In the genomic region with DNA sequence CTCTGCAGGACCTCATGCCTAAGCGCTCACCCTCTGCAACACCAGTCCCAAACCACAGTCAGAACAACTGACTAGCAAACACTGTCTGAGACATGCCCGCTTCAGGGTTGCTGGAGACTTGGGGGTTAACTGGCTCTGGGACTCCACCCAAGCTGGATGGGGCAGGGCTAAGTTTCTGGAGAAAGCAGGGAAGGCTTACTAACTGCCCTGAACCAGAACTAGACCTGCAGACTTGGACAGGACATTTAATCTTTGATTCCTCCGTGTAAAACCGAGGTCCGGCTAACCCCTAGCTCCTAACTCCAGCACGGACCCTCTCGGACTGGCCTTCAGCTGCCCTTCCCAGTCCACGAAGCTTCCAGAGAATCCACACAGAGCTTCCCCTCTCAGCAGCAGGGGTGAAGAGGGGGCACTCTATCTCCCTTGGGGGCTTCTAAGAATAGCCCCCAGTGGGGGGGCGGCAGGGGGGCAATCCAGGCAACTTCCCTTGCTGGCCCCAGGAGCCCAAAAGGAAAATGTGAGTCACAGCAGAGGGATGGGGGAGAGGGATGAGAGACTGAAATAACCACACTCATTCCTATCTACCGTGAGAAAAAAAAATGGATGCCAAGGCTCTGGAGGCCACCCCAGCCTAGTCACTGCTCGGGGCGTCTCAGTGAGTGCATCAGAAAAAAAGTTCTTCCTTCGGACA, we compare ENCODE assay signal across 8 mouse cellular contexts. TPM values are rescaled to one million over a fixed set of nuclear protein-coding genes. Genes with fewer than 3 reads are reported as not detected.
DNase-seq lines count a peak whose midpoint lies in the region; ATAC-seq and TF ChIP-seq lines count a peak whose summit lies in the region.

No protein-coding gene starts in this region.

- no peak for TF ChIP-seq CTCF in midbrain, postnatal 0 days (IDR thresholded peaks at IDR 0.05)

- H3K27ac ChIP-seq in midbrain, postnatal 0 days (ENCODE audit: low read depth, low read length): no peak overlapping the region

- no peaks in the 10 kb centered on the region for H3K9me3 ChIP-seq in midbrain, postnatal 0 days (ENCODE audit: low read length)

- DNase-seq in adrenal gland, adult 2 months: peak; percentile 41
- no peak for DNase-seq in adrenal gland, adult 8-10 months
- peak; percentile 77 for DNase-seq in MEL-GATA-1-ER (ENCODE audit: extremely low read depth, low read depth)
- DNase-seq in heart, adult 11 months: peak; percentile 99
- DNase-seq in kidney, adult 18-20 months: peak; percentile 48
- DNase-seq in midbrain, postnatal 0 days (ENCODE audit: low spot score): no peak
- DNase-seq in cerebellum, adult 9-10 months: no peak

- H3K27me3 ChIP-seq in midbrain, postnatal 0 days (ENCODE audit: insufficient read depth, low read length): no peaks in the 10 kb centered on the region

- H3K36me3 ChIP-seq in midbrain, postnatal 0 days (ENCODE audit: insufficient read depth, low read length): peaks cover 39% of the 10 kb centered on the region

- WGBS in midbrain, postnatal 0 days: 68% methylated on average over 13 of the region's 13 CpGs

- ATAC-seq in midbrain, postnatal 0 days (ENCODE audit: low FRiP score): no peak
- no peak for ATAC-seq in monocyte, adult 5-6 weeks (replicated peaks; ENCODE audit: insufficient number of reproducible peaks, low FRiP score, low TSS enrichment, poor library complexity, severe bottlenecking)

- peak overlapping the region; percentile 1; the same call in 1 of the 2 replicates for H3K4me2 ChIP-seq in midbrain, postnatal 0 days (ENCODE audit: low read depth, low read length, poor library complexity, severe bottlenecking)

- no peaks in the 10 kb centered on the region for H3K4me1 ChIP-seq in midbrain, postnatal 0 days (ENCODE audit: insufficient read depth, low read length)

- 0 out of 2 replicates have a peak overlapping the region, but pooled peaks have one; percentile 20 for H3K9ac ChIP-seq in midbrain, postnatal 0 days (replicated peaks; ENCODE audit: low read length, poor library complexity, severe bottlenecking)

- H3K4me3 ChIP-seq in midbrain, postnatal 0 days (ENCODE audit: low read depth, low read length): no peak overlapping the region

RNA-seq across cellular contexts. Expression of a gene that starts 7.5 kb away (rescaled TPM):
- 10 to 100 TPM; 35.5 to 67.1 TPM for total RNA-seq in adrenal gland, adult 2 months (2021)
- polyA plus RNA-seq in adrenal gland, adult 2 months (2012; rRNA removed): 44.6 and 49.2 TPM in 2 replicates
- 10 to 100 TPM; 35.2 to 66.9 (median 56.7) TPM for total RNA-seq in adrenal gland, adult 8-10 months (2022)
- 38.0 and 40.3 TPM in 2 replicates for total RNA-seq in midbrain, postnatal 0 days (2014; rRNA removed)
- polyA plus RNA-seq in midbrain, postnatal 0 days (2015; fragmentation: Nextera tagmentation; extraction: Ambion mirVana): 5.5 and 7.2 TPM in 2 replicates
- 0.96 to 3.7 TPM in 2 of 3 replicates, not detected in the other for total RNA-seq in monocyte, adult 5-6 weeks (2017)

RNA-seq across cellular contexts. Expression of a gene that starts 28.3 kb away (rescaled TPM):
- total RNA-seq in adrenal gland, adult 2 months (2021): 10 to 100 TPM; 12.8 to 17.7 TPM
- 25.9 and 31.1 TPM in 2 replicates for polyA plus RNA-seq in adrenal gland, adult 2 months (2012; rRNA removed)
- 10 to 100 TPM; 13.4 to 19.6 (median 15.7) TPM for total RNA-seq in adrenal gland, adult 8-10 months (2022)
- total RNA-seq in midbrain, postnatal 0 days (2014; rRNA removed): 211 and 239 TPM in 2 replicates
- 150 and 155 TPM in 2 replicates for polyA plus RNA-seq in midbrain, postnatal 0 days (2015; fragmentation: Nextera tagmentation; extraction: Ambion mirVana)
- total RNA-seq in monocyte, adult 5-6 weeks (2017): 0.68 to 1.3 TPM in 2 of 3 replicates, not detected in the other

RNA-seq across cellular contexts. Expression of a gene that starts 31.5 kb away (rescaled TPM):
- under 1 TPM; 0.58 to 0.59 TPM for total RNA-seq in adrenal gland, adult 2 months (2021)
- polyA plus RNA-seq in adrenal gland, adult 2 months (2012; rRNA removed): 0.22 TPM in 1 of 2 replicates, not detected in the other
- not detected for total RNA-seq in adrenal gland, adult 8-10 months (2022)
- 0.82 TPM in 1 of 2 replicates, not detected in the other for total RNA-seq in midbrain, postnatal 0 days (2014; rRNA removed)
- polyA plus RNA-seq in midbrain, postnatal 0 days (2015; fragmentation: Nextera tagmentation; extraction: Ambion mirVana): 0.31 TPM in 1 of 2 replicates, not detected in the other
- not detected in 3 replicates for total RNA-seq in monocyte, adult 5-6 weeks (2017)

RNA-seq across cellular contexts. Expression of a gene that starts 31.6 kb away (rescaled TPM):
- 10 to 100 TPM; 42.2 to 66.4 TPM for total RNA-seq in adrenal gland, adult 2 months (2021)
- 3.9 and 5.8 TPM in 2 replicates for polyA plus RNA-seq in adrenal gland, adult 2 months (2012; rRNA removed)
- 10 to 100 TPM; 45.2 to 56.6 (median 46.5) TPM for total RNA-seq in adrenal gland, adult 8-10 months (2022)
- 36.1 and 54.6 TPM in 2 replicates for total RNA-seq in midbrain, postnatal 0 days (2014; rRNA removed)
- 47.4 and 49.7 TPM in 2 replicates for polyA plus RNA-seq in midbrain, postnatal 0 days (2015; fragmentation: Nextera tagmentation; extraction: Ambion mirVana)
- 112 to 132 TPM (median 124 TPM) in 3 replicates for total RNA-seq in monocyte, adult 5-6 weeks (2017)

Comparison
In these comparisons a context has a peak if more than half of its experiments do, and no peak if none do; other contexts are left out.
1. DNase-seq: peak in adrenal gland, adult 2 months (single experiment), MEL-GATA-1-ER (single experiment), heart, adult 11 months (single experiment) and kidney, adult 18-20 months (single experiment); none in adrenal gland, adult 8-10 months (single experiment), midbrain, postnatal 0 days (single experiment) and cerebellum, adult 9-10 months (single experiment).
2. RNA of a gene that starts 28.3 kb away (total RNA-seq): 211 to 239 TPM in midbrain, postnatal 0 days; 12.8 to 17.7 TPM in adrenal gland, adult 2 months, 13.4 to 19.6 TPM in adrenal gland, adult 8-10 months and 0.68 to 1.3 TPM in monocyte, adult 5-6 weeks; every median in the first group is over 10 times any median in the second.